Mouse (Mus musculus) urinary bladder, postnatal 4 days (tissue): ENCODE measurements at regions not wholly inside any gene's neighbourhood (a gene's known extent, or its start where the extent isn't known, plus 50 kb on each side); places are given as distances from the start of the nearest gene placed in this dataset.

Experiments used
- DNase-seq, 2 experiments: peaks; one replicate each; pipeline ENCODE4 v3.0.0; 2021 to 2022; ENCODE audit warnings: low spot score in 2 of 2

GRCm38 (mm10) chr11:35065959-35066414 lies 55.0 kb upstream of the Slit3 start:
- DNase-seq, result no peak

- no peak for DNase-seq
Measured at GRCm38 (mm10) chr11:35057791-35058190, 63.2 kb upstream of the Slit3 start.

- DNase-seq, result peak in 1 of 2 experiments; percentile 19
Measured at GRCm38 (mm10) chr11:35055496-35056125, 65.4 kb upstream of the Slit3 start.

GRCm38 (mm10) chr11:35053613-35053950 lies 67.4 kb upstream of the Slit3 start:
- peak; percentile 22 to 63 for DNase-seq

- no peak for DNase-seq
Measured at GRCm38 (mm10) chr11:35052856-35053612, 68.0 kb upstream of the Slit3 start.

- no peak for DNase-seq
Measured at GRCm38 (mm10) chr11:35049663-35050215, 71.3 kb upstream of the Slit3 start.

- no peak for DNase-seq
Measured at GRCm38 (mm10) chr11:35044659-35045058, 76.4 kb upstream of the Slit3 start.

GRCm38 (mm10) chr11:35024448-35024847 lies 96.6 kb upstream of the Slit3 start:
- no peak for DNase-seq

- DNase-seq, result no peak
Measured at GRCm38 (mm10) chr11:35023813-35024212, 97.2 kb upstream of the Slit3 start.

- DNase-seq, result no peak
Measured at GRCm38 (mm10) chr11:35021990-35022625, 98.9 kb upstream of the Slit3 start.

GRCm38 (mm10) chr11:35016998-35017397 lies 104.0 kb upstream of the Slit3 start:
- DNase-seq, result no peak

- no peak for DNase-seq
Measured at GRCm38 (mm10) chr11:35011521-35012476, 109.2 kb upstream of the Slit3 start.

GRCm38 (mm10) chr11:35006773-35007567 lies 114.1 kb upstream of the Slit3 start:
- no peak for DNase-seq

GRCm38 (mm10) chr11:35005143-35005542 lies 115.9 kb upstream of the Slit3 start:
- DNase-seq, result no peak

- no peak for DNase-seq
Measured at GRCm38 (mm10) chr11:35004431-35004830, 116.6 kb upstream of the Slit3 start.

GRCm38 (mm10) chr11:35003956-35004355 lies 117.1 kb upstream of the Slit3 start:
- DNase-seq, result no peak

GRCm38 (mm10) chr11:34997906-34998305 lies 123.1 kb upstream of the Slit3 start:
- no peak for DNase-seq

GRCm38 (mm10) chr11:34995515-34995914 lies 125.5 kb upstream of the Slit3 start:
- DNase-seq, result no peak

- peak in 1 of 2 experiments; percentile 29 for DNase-seq
Measured at GRCm38 (mm10) chr11:34982775-34983457, 138.1 kb upstream of the Slit3 start.

GRCm38 (mm10) chr11:34980210-34980609 lies 140.8 kb upstream of the Slit3 start:
- peak in 1 of 2 experiments; percentile 44 for DNase-seq
